Mouse (Mus musculus): ENCODE results near the gene Ptpro. TPM values are rescaled to one million over a fixed set of nuclear protein-coding genes. Genes with fewer than 3 reads are reported as not detected.

Ptpro gene
- polyA plus RNA-seq, 1 experiment, result 11.3 TPM

- TF ChIP-seq POLR2A (IDR thresholded peaks at IDR 0.05; ENCODE audit: borderline replicate concordance, control insufficient read depth, low read depth, low read length) (no peak), CTCF (IDR thresholded peaks at IDR 0.05; ENCODE audit: control insufficient read depth, insufficient read depth, low read length) (no peak)
- 85% methylated on average over 17 of the region's 17 CpGs for WGBS
- Histone ChIP-seq H3K27ac (ENCODE audit: control insufficient read depth, insufficient read depth, low read depth, low read length, poor library complexity) (no peak overlapping the region), H3K4me1 (ENCODE audit: control insufficient read depth, insufficient read depth, low read length) (no peaks in the 10 kb centered on the region), H3K4me3 (replicated peaks; ENCODE audit: control insufficient read depth, low read depth, low read length) (no peak overlapping the region)
Measured at GRCm38 (mm10) chr6:137493211-137494135, 241.4 kb downstream of the Ptpro start.

- Histone ChIP-seq H3K4me1 (ENCODE audit: control insufficient read depth, insufficient read depth, low read length) (no peaks in the 10 kb centered on the region), H3K27ac (ENCODE audit: control insufficient read depth, insufficient read depth, low read depth, low read length, poor library complexity) (no peak overlapping the region), H3K4me3 (replicated peaks; ENCODE audit: control insufficient read depth, low read depth, low read length) (no peak overlapping the region)
- TF ChIP-seq POLR2A (IDR thresholded peaks at IDR 0.05; ENCODE audit: borderline replicate concordance, control insufficient read depth, low read depth, low read length), result no peak
- no peak for TF ChIP-seq CTCF (IDR thresholded peaks at IDR 0.05; ENCODE audit: control insufficient read depth, insufficient read depth, low read length)
Measured at GRCm38 (mm10) chr6:137494136-137494475, 242.0 kb downstream of the Ptpro start.

- 88% methylated on average over 1 of the region's 1 CpGs for WGBS
- Histone ChIP-seq H3K4me3 (replicated peaks; ENCODE audit: control insufficient read depth, low read depth, low read length) (no peak overlapping the region), H3K4me1 (ENCODE audit: control insufficient read depth, insufficient read depth, low read length) (no peaks in the 10 kb centered on the region), H3K27ac (ENCODE audit: control insufficient read depth, insufficient read depth, low read depth, low read length, poor library complexity) (no peak overlapping the region)
- TF ChIP-seq POLR2A (IDR thresholded peaks at IDR 0.05; ENCODE audit: borderline replicate concordance, control insufficient read depth, low read depth, low read length), result no peak
- TF ChIP-seq CTCF (IDR thresholded peaks at IDR 0.05; ENCODE audit: control insufficient read depth, insufficient read depth, low read length), result no peak
Measured at GRCm38 (mm10) chr6:137494801-137495200, 242.7 kb downstream of the Ptpro start.

GRCm38 (mm10) chr6:137495233-137495632, 243.1 kb downstream of the Ptpro start:
- 86% methylated on average over 6 of the region's 6 CpGs for WGBS

GRCm38 (mm10) chr6:137496562-137496961, 244.4 kb downstream of the Ptpro start:
- Histone ChIP-seq H3K4me1 (ENCODE audit: control insufficient read depth, insufficient read depth, low read length) (no peaks in the 10 kb centered on the region), H3K27ac (ENCODE audit: control insufficient read depth, insufficient read depth, low read depth, low read length, poor library complexity) (no peak overlapping the region), H3K4me3 (replicated peaks; ENCODE audit: control insufficient read depth, low read depth, low read length) (no peak overlapping the region)
- TF ChIP-seq CTCF (IDR thresholded peaks at IDR 0.05; ENCODE audit: control insufficient read depth, insufficient read depth, low read length), result no peak
- no peak for TF ChIP-seq POLR2A (IDR thresholded peaks at IDR 0.05; ENCODE audit: borderline replicate concordance, control insufficient read depth, low read depth, low read length)
- WGBS, result 89% methylated on average over 2 of the region's 2 CpGs

More at GRCm38 (mm10) chr6:137495233-137495632, 243.1 kb downstream of the Ptpro start:
- H3K27ac ChIP-seq (ENCODE audit: control insufficient read depth, insufficient read depth, low read depth, low read length, poor library complexity), result no peak overlapping the region
- TF ChIP-seq POLR2A (IDR thresholded peaks at IDR 0.05; ENCODE audit: borderline replicate concordance, control insufficient read depth, low read depth, low read length), result no peak
- no peak for TF ChIP-seq CTCF (IDR thresholded peaks at IDR 0.05; ENCODE audit: control insufficient read depth, insufficient read depth, low read length)
- no peak overlapping the region for H3K4me3 ChIP-seq (replicated peaks; ENCODE audit: control insufficient read depth, low read depth, low read length)
- H3K4me1 ChIP-seq (ENCODE audit: control insufficient read depth, insufficient read depth, low read length), result no peaks in the 10 kb centered on the region

GRCm38 (mm10) chr6:137497208-137497835, 245.2 kb downstream of the Ptpro start:
- H3K27ac ChIP-seq (ENCODE audit: control insufficient read depth, insufficient read depth, low read depth, low read length, poor library complexity), result no peak overlapping the region
- WGBS, result 90% methylated on average over 8 of the region's 8 CpGs
- no peak for TF ChIP-seq CTCF (IDR thresholded peaks at IDR 0.05; ENCODE audit: control insufficient read depth, insufficient read depth, low read length)

GRCm38 (mm10) chr6:137498781-137499180, 246.7 kb downstream of the Ptpro start:
- no peaks in the 10 kb centered on the region for H3K4me1 ChIP-seq (ENCODE audit: control insufficient read depth, insufficient read depth, low read length)
- TF ChIP-seq POLR2A (IDR thresholded peaks at IDR 0.05; ENCODE audit: borderline replicate concordance, control insufficient read depth, low read depth, low read length) (no peak), CTCF (IDR thresholded peaks at IDR 0.05; ENCODE audit: control insufficient read depth, insufficient read depth, low read length) (no peak)
- H3K27ac ChIP-seq (ENCODE audit: control insufficient read depth, insufficient read depth, low read depth, low read length, poor library complexity), result no peak overlapping the region
- no peak overlapping the region for H3K4me3 ChIP-seq (replicated peaks; ENCODE audit: control insufficient read depth, low read depth, low read length)
- WGBS, result 69% methylated on average over 6 of the region's 6 CpGs

More at GRCm38 (mm10) chr6:137497208-137497835, 245.2 kb downstream of the Ptpro start:
- Histone ChIP-seq H3K4me3 (replicated peaks; ENCODE audit: control insufficient read depth, low read depth, low read length) (no peak overlapping the region), H3K4me1 (ENCODE audit: control insufficient read depth, insufficient read depth, low read length) (no peaks in the 10 kb centered on the region)

- no peaks in the 10 kb centered on the region for H3K4me1 ChIP-seq (ENCODE audit: control insufficient read depth, insufficient read depth, low read length)
- TF ChIP-seq POLR2A (IDR thresholded peaks at IDR 0.05; ENCODE audit: borderline replicate concordance, control insufficient read depth, low read depth, low read length) (no peak), CTCF (IDR thresholded peaks at IDR 0.05; ENCODE audit: control insufficient read depth, insufficient read depth, low read length) (no peak)
- WGBS, result 78% methylated on average over 7 of the region's 7 CpGs
- H3K27ac ChIP-seq (ENCODE audit: control insufficient read depth, insufficient read depth, low read depth, low read length, poor library complexity), result no peak overlapping the region
- no peak overlapping the region for H3K4me3 ChIP-seq (replicated peaks; ENCODE audit: control insufficient read depth, low read depth, low read length)
Measured at GRCm38 (mm10) chr6:137503009-137503408, 250.9 kb downstream of the Ptpro start.
